Mouse (Mus musculus): ENCODE measurements around the gene 4921530L21Rik. TPM values are rescaled to one million over a fixed set of nuclear protein-coding genes. Genes with fewer than 3 reads are reported as not detected.

4921530L21Rik gene
- total RNA-seq (2022): not detected

DNA sequence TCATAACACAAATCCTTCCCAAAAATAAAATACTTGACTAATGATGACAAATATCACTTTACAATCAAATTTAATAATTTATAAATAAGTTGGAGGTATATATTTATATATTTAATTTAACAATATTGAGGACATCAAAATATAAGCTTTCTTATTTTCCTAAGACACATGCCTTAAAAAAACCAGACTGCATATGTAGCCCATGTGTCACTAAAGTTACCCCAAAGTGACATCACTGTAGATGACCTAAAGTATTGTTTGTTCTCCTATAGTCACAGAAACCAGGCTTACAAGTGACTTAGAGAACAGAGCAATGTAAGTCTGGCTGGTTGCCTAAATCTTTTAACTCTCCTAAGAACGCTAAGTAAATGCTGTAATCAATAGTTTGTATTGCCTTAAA lies at the start of gene 4921530L21Rik:
Gene 4921530L21Rik (plus strand): TSS at position 301 of the 400 bp plus-strand sequence.
- no peak for DNase-seq (ENCODE audit: low spot score in 2 of 2)

DNA sequence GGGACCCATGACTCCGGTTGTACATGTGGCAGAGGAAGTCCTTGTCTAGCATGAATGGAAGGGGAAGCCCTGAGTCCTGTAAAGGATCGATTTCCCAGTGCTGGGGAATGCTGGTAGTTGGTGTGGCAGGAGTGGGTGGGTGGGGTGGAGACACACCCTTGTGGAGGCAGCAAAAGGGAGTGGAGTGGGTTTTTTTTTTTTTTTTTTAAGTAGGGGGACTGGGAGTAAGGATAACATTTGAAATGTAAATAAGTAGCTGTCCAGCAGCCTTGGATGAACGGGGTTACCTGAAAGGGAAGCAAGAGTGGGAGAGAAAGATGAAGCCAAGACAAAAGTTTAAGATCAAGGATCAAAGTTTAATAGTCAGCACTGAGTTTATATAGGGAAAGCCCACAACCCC lies 47.2 kb upstream of the 4921530L21Rik start:
- DNase-seq (ENCODE audit: low spot score in 2 of 2): no peak

DNA sequence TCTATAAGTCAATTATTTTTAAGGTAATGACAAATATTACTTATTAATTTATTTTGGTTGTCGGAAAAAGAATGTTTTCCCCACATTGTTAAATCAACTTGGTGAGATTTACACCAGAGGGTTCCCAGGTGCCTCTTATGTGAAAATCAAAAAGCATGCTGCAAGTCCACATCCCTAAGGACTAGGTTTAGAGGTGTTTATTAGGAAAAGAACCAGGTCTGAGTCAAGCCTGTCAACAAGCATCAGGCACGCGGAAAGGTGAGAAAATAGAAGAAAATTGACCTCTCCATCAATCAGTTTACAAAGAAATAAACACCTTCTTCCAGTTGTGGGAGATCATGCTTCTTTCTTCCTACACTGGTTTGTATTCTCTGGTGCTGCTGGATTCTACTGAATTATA lies 18.1 kb upstream of the 4921530L21Rik start:
- DNase-seq (ENCODE audit: low spot score in 2 of 2): no peak

DNA sequence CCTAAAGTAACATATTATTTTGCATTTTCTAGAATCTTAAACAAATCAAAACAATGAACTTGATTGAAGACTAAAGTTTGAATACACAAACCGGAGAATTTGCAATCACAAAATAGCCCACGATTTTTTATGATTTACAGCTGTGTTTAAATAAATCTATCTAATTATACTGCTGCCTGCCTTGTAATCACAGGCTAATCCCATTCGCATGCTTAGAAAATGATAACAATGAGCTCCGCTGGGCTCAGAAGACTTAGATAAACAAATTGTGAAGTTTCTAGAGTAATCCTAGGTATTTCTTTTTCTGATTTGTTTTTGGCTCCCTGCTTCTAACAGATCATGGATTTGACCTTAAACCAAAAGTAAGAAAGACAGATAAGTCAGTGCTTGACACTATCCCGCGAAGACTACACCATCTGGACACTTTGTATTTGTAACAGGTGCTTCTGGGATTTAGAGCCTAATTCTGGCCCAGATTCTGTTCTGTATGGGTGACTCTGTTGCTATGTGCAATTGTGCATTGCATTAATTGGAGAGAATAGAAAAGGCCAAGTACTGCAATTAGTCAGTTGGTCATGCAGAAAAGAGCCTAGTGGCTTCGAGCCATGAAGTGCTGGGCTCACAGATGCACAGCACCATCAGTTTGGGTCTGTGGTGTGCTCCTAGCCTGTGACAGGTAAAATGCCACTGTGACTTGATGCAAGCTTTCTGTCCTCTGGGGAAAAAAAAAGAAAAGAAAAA lies 15.2 kb upstream of the 4921530L21Rik start:
- no peak for DNase-seq (ENCODE audit: low spot score in 2 of 2)

DNA sequence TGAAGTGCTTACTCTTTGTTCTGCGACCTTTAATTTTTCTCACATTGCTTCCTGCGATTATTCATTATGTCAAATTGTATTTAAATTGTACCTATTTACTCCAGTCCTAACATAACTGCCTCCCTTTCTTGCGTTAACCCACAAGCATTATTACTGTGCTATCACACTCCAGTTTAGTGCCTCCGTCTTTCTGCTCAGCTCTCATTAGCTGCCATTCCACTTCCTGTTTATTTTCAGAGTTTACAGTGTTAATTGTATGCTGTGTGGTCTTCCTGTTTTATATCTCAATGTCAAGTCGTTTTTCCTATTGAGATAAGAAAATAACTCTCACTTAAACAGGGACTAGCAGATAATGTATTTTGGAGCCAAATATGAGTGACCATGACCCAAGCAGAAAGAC lies 9.0 kb upstream of the 4921530L21Rik start:
- no peak for DNase-seq (ENCODE audit: low spot score in 2 of 2)

DNA sequence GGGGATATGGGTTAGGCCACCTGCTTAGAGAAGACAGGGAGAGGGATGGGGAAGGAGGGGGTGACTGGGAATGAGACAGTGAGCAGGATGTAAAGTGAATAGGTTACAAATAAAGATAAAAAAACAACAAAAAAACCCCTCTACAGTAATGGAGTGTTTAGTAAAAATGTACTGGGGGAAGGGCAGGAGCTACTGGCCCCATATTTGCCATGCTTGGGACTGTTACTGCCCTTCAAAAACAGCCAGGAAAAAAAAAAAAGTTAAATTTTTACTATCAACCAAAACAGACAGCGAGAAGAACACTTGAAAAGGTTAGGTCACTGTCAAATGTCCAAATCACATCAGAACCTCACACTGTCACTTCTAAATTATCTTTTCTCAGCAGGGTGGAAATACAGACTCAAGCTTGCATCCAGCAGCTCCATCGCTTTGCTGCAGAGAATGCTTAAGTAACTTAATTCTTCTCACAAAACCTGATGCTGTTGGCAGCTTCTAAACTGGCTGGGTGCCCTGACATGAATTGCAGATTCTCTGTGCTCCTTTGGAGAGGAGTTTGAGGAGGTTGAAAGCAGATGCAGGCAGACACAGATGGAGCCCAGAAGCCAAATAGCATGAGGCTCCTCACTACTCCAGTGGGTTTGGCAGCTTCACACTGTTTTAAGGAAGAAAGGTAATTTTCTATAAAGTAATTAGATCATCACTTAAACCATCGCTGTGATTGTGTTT lies 4.1 kb upstream of the 4921530L21Rik start:
- no peak for DNase-seq (ENCODE audit: low spot score in 2 of 2)

DNA sequence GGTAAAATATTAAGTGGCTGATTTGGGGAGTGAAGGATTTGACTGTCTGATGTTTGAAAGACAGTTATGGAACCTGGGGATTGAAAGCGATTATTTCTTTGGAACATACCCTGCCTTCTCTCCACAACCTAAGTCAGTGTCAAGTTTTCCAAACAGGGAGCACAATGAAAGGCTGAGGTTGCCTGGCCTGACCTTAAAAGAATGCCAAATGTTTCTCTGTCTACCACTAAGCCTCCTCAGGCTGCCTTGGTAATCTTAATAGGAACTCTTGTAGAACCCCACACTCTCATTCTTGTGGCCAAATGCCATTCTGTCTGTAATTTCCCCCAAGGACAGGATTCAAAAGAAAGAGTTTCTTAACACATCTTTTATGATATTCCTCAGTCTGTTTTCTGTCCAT lies 3.5 kb upstream of the 4921530L21Rik start:
- DNase-seq (ENCODE audit: low spot score in 2 of 2): no peak

DNA sequence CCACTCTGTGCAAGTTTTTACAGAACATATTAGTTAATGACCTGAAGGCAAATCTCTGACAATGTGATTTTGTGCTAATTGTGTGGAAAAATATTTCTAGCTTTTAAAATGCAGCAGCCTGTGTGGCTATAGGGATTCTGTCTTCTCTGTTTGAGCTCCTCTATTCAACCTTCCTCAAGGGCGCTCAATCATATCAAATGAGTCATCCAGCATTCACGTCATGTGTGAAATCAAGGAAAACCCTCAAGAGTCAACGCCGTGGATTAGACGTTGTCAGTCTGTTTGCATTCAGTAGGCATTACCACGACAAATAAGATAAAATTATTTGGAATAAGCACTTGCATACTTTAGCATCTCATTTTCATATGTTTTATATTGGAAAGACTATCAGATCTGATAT lies 18.4 kb downstream of the 4921530L21Rik start:
- no peak for DNase-seq (ENCODE audit: low spot score in 2 of 2)

DNA sequence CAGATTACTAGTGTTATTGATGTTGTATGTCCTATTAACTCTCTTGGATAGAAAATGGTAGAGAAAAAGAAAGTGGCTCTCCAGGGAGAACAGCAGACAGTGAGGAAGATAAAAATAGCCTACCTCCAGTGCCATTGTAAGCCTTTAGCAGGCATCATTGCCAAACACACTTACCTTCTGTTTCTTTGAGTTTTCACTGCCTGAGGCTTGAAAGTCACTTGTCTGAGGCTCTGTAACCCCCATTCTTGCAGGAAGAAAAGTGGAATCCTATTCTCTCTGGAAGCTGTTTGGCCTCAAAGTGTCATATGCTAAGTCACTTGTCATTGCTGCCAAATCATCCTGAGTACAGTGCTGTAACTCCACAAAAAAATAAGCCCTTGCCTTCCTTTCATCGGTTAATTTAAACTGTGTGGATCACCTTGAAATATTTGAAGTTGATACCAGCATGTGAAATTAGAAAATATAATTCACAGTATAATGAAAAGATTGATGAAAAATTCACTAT lies 23.6 kb downstream of the 4921530L21Rik start:
- DNase-seq (ENCODE audit: low spot score in 2 of 2): no peak

DNA sequence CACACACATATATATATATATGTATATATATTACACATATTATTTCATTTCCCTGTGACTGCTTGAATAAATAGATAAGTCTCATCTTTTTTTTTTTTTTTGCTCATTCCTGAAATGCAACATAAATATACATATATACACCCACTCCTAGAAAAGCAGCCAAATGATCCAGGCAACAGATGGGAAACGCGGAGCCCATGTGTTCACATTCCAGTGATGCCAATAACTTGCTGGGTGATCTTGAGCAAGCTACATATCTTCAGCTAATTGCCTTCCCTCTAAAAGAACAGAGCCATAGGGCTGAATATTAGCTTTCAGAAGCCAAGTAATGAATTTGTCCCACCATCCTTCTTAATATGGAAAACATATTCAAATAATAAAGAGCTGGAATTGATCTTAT lies 32.2 kb downstream of the 4921530L21Rik start:
- no peak for DNase-seq (ENCODE audit: low spot score in 2 of 2)

DNA sequence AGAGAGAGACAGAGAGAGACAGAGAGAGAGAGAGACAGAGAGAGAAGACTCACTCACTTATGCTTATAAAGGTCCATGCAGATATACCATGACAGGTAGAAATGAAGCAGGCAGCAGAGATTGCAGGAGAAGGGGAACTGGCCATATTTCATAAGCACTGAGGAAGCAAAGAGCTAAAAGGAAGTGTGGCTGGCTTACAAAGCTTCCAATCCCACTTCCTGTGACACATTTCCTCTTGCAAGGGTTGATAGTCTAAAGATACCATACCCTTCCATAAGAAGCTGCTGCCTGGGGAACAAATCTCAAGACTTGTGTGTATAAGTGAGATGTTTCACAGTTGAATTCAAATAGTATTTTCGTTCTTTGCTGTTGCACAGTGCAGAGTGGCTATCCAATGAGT lies 45.7 kb downstream of the 4921530L21Rik start:
- DNase-seq (ENCODE audit: low spot score in 2 of 2): no peak

DNA sequence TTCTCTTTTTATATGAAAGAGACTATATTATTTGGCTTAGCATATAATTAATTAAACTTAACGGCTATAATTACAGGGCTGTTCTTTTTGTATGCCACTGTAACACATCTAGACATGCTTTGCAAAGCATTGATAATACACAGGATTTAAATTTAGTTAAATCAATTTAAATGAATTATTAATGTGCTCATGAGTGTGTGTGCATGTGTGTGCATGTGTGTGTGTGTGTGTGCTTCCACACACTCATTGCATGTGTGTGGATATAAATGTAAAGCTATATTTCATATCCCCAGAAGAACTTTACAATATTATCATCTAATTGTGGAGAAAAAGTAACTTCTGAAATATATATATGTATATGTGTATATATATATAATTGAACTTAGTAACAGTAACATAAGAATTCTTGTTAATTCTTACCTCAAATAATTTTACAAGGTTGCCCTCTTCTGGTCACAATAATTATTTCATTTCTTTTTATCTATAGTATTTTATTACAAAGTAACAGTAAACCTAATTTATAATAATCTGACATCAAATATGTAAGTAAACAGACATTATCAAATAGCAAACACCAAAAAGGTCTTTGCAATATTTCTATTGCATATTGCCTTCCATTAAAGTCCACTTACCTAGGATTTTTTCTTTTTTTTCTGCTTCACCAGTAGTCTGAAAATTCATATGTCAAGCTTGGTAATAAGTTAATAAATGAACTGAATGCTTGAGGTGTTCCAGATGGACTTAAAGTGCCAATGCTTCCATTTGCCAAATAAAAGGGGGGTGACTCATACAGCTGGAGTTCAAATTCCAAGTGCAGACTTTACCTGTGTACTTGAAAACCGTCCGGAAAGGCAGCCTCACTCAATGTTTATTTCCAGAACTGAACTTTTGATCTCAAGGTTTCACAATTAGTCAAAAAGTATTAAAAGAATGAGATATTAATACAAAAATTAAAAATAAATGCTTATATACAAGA lies 47.0 kb downstream of the 4921530L21Rik start:
- no peak for DNase-seq (ENCODE audit: low spot score in 2 of 2)
